Mouse (Mus musculus) hindbrain, embryonic 14.5 days (tissue): ENCODE data around the gene Nhsl1. TPM values are rescaled to one million over a fixed set of nuclear protein-coding genes. Genes with fewer than 3 reads are reported as not detected.

Source experiments
- ATAC-seq: fragments of 200-750 bp; cut with Nextera tagmentation; 2 replicates; pipeline ENCODE4 v1.8.0; 2017; ENCODE audit warnings: moderate number of reproducible peaks, mild to moderate bottlenecking, moderate TSS enrichment, moderate library complexity; ENCODE audit not compliant: low FRiP score
- DNase-seq: peaks from one replicate; pipeline ENCODE4 v3.0.0-alpha.2; 2015; ENCODE audit warnings: low spot score
- H3K27ac ChIP-seq: fragments of 300-500 bp; sonication (generic); 2 replicates; pipeline ENCODE4 v1.5.1; 2014; ENCODE audit warnings: mild to moderate bottlenecking, moderate library complexity
- H3K27me3 ChIP-seq: fragments of 300-500 bp; sonication (generic); 2 replicates; pipeline ENCODE4 v1.6.1; 2014; ENCODE audit warnings: mild to moderate bottlenecking, low read length, mixed read lengths; ENCODE audit not compliant: control insufficient read depth, insufficient read depth
- H3K36me3 ChIP-seq: fragments of 300-500 bp; sonication (generic); replicated peaks from 2 replicates; pipeline ENCODE4 v1.6.1; 2014; ENCODE audit not compliant: control insufficient read depth, insufficient read depth
- H3K4me1 ChIP-seq: fragments of 300-500 bp; sonication (generic); replicated peaks from 2 replicates; pipeline ENCODE4 v1.6.1; 2014; ENCODE audit warnings: antibody characterized with exemption, low read length, mixed read lengths; ENCODE audit not compliant: control insufficient read depth, insufficient read depth
- H3K4me2 ChIP-seq: fragments of 300-500 bp; sonication (generic); replicated peaks from 2 replicates; pipeline ENCODE4 v1.6.1; 2014; ENCODE audit warnings: mild to moderate bottlenecking, moderate library complexity
- H3K4me3 ChIP-seq: fragments of 300-500 bp; sonication (generic); replicated peaks from 2 replicates; pipeline ENCODE4 v1.5.1; 2014; ENCODE audit warnings: mild to moderate bottlenecking, low read length
- H3K9ac ChIP-seq: fragments of 300-500 bp; sonication (generic); 2 replicates; pipeline ENCODE4 v1.6.1; 2014
- H3K9me3 ChIP-seq: fragments of 300-500 bp; sonication (generic); 2 replicates; pipeline ENCODE4 v1.6.1; 2016; ENCODE audit warnings: low read length; ENCODE audit not compliant: control insufficient read depth
- WGBS: fragments of 180-500 bp; shearing (Covaris S2); extraction: QIAGEN DNeasy Blood & Tissue Kit; methylation state at CpG from one replicate; pipeline ENCODE4 v1.1.7; 2014; 5-methylcytosine and 5-hydroxymethylcytosine counted together
- polyA plus RNA-seq: library from polyadenylated mRNA; unstranded; fragments of >200 nt; fragmentation: Nextera tagmentation; extraction: Ambion mirVana; gene quantifications from 2 replicates; pipeline ENCODE4 v1.2.1, GENCODE M21; 2014

Nhsl1 gene
- polyA plus RNA-seq, 1 experiment from 2014 or later: 17.8 TPM

DNA sequence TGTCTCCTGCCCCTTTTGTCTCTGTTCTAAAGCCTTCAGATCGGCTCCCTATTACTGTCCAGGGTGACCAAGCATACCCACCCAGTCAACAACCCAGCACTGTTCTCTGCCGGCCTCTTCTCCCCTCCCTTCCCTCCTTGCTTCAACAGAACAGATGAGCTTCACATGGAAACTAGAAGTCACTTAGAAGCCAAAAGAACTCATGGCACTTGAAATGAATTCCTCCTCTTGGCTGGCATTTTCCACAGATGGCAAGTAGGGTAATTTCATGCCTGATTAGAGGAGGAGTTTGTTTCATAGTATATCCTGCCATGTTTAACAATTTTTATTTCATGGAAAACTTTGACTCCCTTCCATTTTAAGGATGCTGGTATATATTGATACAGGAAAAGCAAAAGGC is 85.2 kb downstream of the Nhsl1 start:
- 18% methylated on average over 2 of the region's 2 CpGs for WGBS
- Histone ChIP-seq H3K4me1 (peaks cover 4% of the 10 kb centered on the region), H3K27me3 (no peaks in the 10 kb centered on the region), H3K36me3 (no peaks in the 10 kb centered on the region), H3K9ac (no peak overlapping the region), H3K4me3 (no peak overlapping the region), H3K9me3 (no peaks in the 10 kb centered on the region), H3K4me2 (no peak overlapping the region), H3K27ac (no peak overlapping the region)
- ATAC-seq: no peak
- DNase-seq: no peak

DNA sequence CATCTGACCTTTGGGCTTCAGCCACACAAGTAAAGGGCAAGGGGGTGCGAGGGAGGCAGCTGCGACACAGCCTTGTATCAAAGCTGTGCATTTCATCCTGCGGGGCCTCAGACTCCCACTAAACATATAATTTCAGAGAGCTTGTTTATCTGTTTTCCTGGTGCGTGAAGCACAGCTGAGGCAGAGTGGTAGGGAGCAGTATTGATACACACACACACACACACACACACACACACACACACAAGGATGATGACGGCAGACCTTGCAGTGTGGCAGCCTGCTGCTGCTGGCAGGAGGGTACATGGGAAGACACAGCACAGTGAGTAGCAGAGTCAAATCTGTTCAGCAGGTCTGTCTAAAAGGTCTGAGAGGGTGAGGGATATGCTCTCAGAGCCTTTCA is 85.9 kb downstream of the Nhsl1 start:
- Histone ChIP-seq H3K27me3 (no peaks in the 10 kb centered on the region), H3K9me3 (no peaks in the 10 kb centered on the region), H3K36me3 (no peaks in the 10 kb centered on the region), H3K4me1 (peaks cover 10% of the 10 kb centered on the region), H3K9ac (no peak overlapping the region; the same call in 1 of the 2 replicates), H3K27ac (no peak overlapping the region), H3K4me2 (no peak overlapping the region), H3K4me3 (no peak overlapping the region)
- ATAC-seq: no peak
- no peak for DNase-seq
- WGBS: 24% methylated on average over 5 of the region's 5 CpGs

DNA sequence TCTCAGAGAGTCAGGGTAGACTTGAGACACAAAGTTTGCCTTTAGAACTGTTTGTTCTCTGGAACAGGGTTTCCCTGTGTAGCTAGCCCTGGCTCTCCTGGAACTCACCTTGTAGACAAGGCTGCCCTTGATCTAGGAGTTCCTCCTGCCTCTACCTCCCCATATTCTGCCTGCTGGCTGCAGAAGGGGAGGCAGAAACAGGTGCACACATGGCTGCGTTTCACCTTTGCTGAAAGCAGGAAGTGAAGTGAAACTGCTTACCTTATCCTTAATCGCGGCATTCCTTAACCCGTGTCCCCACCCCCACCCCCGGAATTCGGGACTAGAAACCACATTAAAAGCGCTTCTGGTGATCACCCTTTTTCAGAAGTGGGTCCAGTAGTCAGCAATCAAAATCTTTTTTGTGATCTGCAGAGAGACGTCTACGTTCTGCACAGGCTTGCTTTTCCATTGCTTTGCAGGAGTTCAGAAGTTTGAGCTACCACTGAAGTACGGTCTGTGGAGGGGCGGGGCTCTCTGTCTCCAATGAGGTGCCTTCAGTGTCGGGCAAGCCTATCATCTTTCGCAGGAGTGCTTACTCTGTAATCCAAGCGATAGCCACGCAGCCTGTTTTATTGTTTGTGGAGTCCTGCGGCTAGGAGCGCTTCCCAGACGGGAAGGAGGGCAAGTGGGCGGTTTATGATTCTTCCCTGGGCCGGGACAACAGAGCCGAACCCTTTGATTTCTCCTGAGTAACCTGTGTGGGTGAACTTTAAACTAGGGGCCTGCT is 88.5 kb downstream of the Nhsl1 start:
- Histone ChIP-seq H3K27ac (peak overlapping the region; percentile 43), H3K4me3 (peak overlapping the region; percentile 48), H3K9ac (peak overlapping the region; percentile 69), H3K9me3 (no peaks in the 10 kb centered on the region), H3K4me1 (peaks cover 33% of the 10 kb centered on the region), H3K36me3 (no peaks in the 10 kb centered on the region), H3K27me3 (no peaks in the 10 kb centered on the region), H3K4me2 (peak overlapping the region; percentile 72)
- DNase-seq: peak; percentile 81
- peak; percentile 90 for ATAC-seq
- WGBS: 1% methylated on average over 21 of the region's 21 CpGs

DNA sequence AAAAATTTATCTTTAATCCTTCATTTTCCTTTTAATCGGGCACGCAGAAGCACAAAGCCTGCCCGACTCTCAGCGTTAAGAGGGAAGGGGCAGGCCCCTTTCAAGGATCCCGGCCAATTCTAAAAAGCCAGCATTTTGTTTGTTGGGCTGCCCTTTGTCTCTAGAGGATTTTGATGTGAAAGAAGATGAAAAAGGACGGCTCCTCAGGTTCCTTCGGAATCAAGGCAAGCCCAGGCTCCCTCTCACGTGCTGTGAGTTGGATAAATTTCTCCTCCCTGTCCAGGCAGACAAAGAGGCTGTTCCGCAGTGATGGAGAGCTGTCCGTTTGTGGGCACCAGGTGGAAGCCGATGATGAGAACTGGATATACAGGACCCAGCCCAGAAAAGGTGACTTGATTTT is 89.3 kb downstream of the Nhsl1 start:
- DNase-seq (peak; percentile 60), ATAC-seq (no peak)
- H3K9me3 ChIP-seq: no peaks in the 10 kb centered on the region
- no peaks in the 10 kb centered on the region for H3K36me3 ChIP-seq
- H3K27ac ChIP-seq: peak overlapping the region; percentile 43
- WGBS: 4% methylated on average over 11 of the region's 11 CpGs
- H3K4me1 ChIP-seq: peaks cover 40% of the 10 kb centered on the region
- H3K4me3 ChIP-seq: peak overlapping the region; percentile 48
- no peaks in the 10 kb centered on the region for H3K27me3 ChIP-seq
- H3K9ac ChIP-seq: peak overlapping the region; percentile 69
- H3K4me2 ChIP-seq: peak overlapping the region; percentile 72

DNA sequence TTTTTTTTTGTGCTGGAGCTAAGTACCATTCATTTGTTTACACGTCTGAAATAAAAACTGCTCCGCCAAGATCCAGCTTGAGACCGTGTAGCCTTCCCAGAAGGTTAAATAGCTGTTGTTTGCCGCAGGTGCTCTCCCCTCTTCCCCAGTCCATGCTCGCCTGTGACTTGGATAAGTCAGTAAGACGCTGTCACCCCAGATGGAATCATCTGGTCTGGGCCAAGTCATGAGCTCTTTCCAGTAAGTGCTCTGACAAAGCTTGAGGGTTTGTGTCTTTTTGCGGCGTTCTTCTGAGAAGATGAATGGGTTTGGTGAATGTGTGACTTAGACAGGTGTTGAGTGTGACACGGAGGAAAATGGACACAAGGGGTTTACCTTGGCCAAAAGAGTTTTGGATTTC is 89.8 kb downstream of the Nhsl1 start:
- WGBS: 5% methylated on average over 9 of the region's 9 CpGs
- no peaks in the 10 kb centered on the region for H3K9me3 ChIP-seq
- peak overlapping the region; percentile 48 for H3K4me3 ChIP-seq
- peak overlapping the region; percentile 72 for H3K4me2 ChIP-seq
- H3K27me3 ChIP-seq: no peaks in the 10 kb centered on the region
- H3K27ac ChIP-seq: peak overlapping the region; percentile 43
- DNase-seq: no peak
- no peaks in the 10 kb centered on the region for H3K36me3 ChIP-seq
- no peak for ATAC-seq
- H3K4me1 ChIP-seq: peaks cover 40% of the 10 kb centered on the region
- H3K9ac ChIP-seq: peak overlapping the region; percentile 69

DNA sequence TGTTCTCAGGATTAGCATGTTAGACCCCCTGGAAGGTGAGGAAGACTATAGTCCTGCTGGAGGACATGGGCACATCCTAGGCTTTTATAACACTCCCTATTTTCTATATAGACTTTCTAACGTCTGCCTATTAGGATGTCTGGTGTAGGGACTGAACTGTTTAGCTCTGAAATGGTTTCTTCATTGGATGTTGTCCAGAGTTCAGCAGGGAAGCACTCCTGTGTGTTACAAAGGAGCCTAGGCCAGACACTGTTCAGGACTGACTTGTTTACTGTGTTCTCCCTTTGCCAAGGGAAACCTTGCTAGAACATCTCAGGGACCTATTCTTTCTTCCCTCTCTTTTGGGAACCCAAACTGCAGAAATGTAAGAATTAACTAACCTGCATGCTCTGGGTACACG is 90.3 kb downstream of the Nhsl1 start:
- no peaks in the 10 kb centered on the region for H3K36me3 ChIP-seq
- 4% methylated on average over 2 of the region's 2 CpGs for WGBS
- H3K4me2 ChIP-seq: peak overlapping the region; percentile 72
- 0 out of 2 replicates have a peak overlapping the region, but pooled peaks have one; percentile 43 for H3K27ac ChIP-seq
- H3K27me3 ChIP-seq: no peaks in the 10 kb centered on the region
- H3K9me3 ChIP-seq: no peaks in the 10 kb centered on the region
- peaks cover 40% of the 10 kb centered on the region for H3K4me1 ChIP-seq
- H3K9ac ChIP-seq: peak overlapping the region; percentile 69
- no peak for DNase-seq
- peak overlapping the region; percentile 48 for H3K4me3 ChIP-seq
- ATAC-seq: peak; percentile 10; the same call in 1 of the 2 replicates

DNA sequence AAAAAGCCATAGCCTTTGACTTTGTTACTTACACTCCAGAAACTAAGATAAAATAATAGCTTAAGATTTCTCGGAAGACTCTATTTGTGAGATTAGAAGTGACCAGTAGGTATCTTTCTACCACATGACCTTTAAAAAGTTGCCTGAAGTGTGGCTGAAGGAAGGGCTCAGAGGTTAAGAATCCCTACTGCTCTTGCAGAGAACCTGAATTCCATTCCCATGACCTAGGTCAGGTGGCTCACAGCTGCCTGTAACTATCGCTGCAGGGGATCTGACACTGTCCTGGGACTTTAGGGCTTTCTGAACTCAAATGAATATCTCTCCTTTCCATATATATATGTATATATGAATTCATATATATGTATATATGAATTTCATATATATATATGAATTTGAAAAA is 92.5 kb downstream of the Nhsl1 start:
- H3K9me3 ChIP-seq: no peaks in the 10 kb centered on the region
- ATAC-seq (no peak), DNase-seq (no peak)
- H3K4me3 ChIP-seq: no peak overlapping the region
- peaks cover 40% of the 10 kb centered on the region for H3K4me1 ChIP-seq
- H3K27ac ChIP-seq: no peak overlapping the region
- no peaks in the 10 kb centered on the region for H3K27me3 ChIP-seq
- WGBS: 43% methylated on average over 2 of the region's 2 CpGs
- H3K9ac ChIP-seq: no peak overlapping the region
- peak overlapping the region; percentile 72 for H3K4me2 ChIP-seq
- H3K36me3 ChIP-seq: no peaks in the 10 kb centered on the region

DNA sequence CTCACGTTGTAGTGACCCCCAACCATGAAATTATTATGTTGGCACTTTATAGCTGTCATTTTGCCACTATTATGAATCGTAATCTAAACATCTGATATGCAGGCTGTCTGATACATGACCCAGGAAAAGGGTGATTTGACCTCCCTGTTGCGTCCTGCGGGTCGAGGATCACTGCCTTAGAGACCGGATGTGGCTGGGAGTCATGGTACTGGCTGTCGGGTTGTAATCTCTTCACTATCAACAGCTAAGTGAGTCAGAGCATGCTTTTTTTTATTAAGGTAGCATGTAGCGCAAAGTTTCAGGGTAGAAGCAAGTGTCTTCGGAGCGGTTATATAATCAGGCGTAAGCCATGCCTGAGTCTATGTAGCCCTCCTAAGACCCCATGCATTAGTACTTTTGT is 97.2 kb downstream of the Nhsl1 start:
- no peak overlapping the region for H3K4me3 ChIP-seq
- H3K27me3 ChIP-seq: no peaks in the 10 kb centered on the region
- ATAC-seq (no peak), DNase-seq (no peak)
- no peaks in the 10 kb centered on the region for H3K36me3 ChIP-seq
- H3K4me2 ChIP-seq: no peak overlapping the region
- H3K27ac ChIP-seq: no peak overlapping the region
- H3K4me1 ChIP-seq: peaks cover 18% of the 10 kb centered on the region
- no peak overlapping the region for H3K9ac ChIP-seq
- no peaks in the 10 kb centered on the region for H3K9me3 ChIP-seq
- WGBS: 90% methylated on average over 11 of the region's 11 CpGs

DNA sequence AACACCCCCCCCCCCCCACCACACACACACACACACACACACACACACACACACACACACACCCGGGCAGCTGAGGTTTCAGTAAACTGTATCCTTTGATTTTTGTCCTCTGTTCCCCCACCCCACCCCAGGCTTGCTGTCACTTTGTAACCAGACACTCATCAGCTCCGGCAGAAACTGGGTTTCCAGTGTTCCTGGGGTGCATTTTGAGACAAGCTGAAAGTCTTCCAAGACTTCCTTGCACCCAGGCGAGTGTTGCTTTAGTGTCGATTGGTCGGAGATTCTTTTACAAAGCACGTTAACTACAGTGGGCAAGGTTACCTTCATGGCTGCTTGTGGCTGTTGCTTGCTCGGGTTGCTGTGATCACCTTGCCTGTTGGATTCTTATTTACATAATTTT is 99.4 kb downstream of the Nhsl1 start:
- ATAC-seq (no peak), DNase-seq (no peak)
- no peak overlapping the region for H3K4me3 ChIP-seq
- 41% methylated on average over 7 of the region's 7 CpGs for WGBS
- H3K4me2 ChIP-seq: no peak overlapping the region
- H3K36me3 ChIP-seq: no peaks in the 10 kb centered on the region
- peaks cover 5% of the 10 kb centered on the region; the same call in 1 of the 2 replicates for H3K4me1 ChIP-seq
- H3K9me3 ChIP-seq: no peaks in the 10 kb centered on the region
- no peak overlapping the region for H3K27ac ChIP-seq
- H3K9ac ChIP-seq: no peak overlapping the region
- no peaks in the 10 kb centered on the region for H3K27me3 ChIP-seq
